36 mouse cellular contexts compared by ENCODE assay signal in the genomic region with DNA sequence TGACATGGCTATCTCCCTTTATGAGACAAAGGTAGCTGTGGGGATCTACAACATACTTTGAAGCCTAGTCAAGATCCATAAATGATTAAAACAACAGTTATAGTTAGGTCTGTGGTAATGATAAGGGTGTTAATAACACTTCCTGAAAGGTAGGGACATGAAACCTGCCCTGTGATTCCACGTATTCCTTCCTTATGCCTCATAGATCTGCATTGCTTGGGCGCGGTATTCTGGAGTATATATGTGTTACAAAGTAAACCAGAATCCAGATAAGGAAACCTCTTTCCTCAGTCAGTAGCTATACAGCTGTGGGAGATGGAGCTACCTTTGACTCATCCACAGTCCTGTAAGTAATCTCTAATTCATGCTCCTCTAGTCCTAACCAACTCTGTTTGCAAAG. TPM values are rescaled to one million over a fixed set of nuclear protein-coding genes. Genes with fewer than 3 reads are reported as not detected.
"Had no signal": no experiment of that assay in that cellular context is flagged by ENCODE, and none has a peak within 500 bp of the region (broad histone marks: within the 10 kb centered on the region; RNA-seq: fewer than 3 reads in every experiment).

No protein-coding gene starts in this region.

- ATAC-seq: liver, embryonic 12.5 days; liver, postnatal 0 days; lung, postnatal 0 days; midbrain, embryonic 13.5 days; midbrain, embryonic 15.5 days; midbrain, embryonic 16.5 days had no signal

- H3K4me1 ChIP-seq: limb, embryonic 10.5 days; limb, embryonic 12.5 days; limb, embryonic 13.5 days; limb, embryonic 15.5 days; liver, embryonic 12.5 days; liver, embryonic 13.5 days; liver, embryonic 15.5 days; lung, embryonic 15.5 days; megakaryocyte, embryonic 14.5 days; midbrain, embryonic 10.5 days; midbrain, embryonic 12.5 days; midbrain, embryonic 13.5 days; midbrain, embryonic 15.5 days had no signal

- H3K27me3 ChIP-seq: limb, embryonic 12.5 days; limb, embryonic 13.5 days; limb, embryonic 15.5 days; liver, embryonic 12.5 days; liver, embryonic 13.5 days; liver, embryonic 15.5 days; lung, embryonic 15.5 days; megakaryocyte, embryonic 14.5 days; midbrain, embryonic 12.5 days; midbrain, embryonic 13.5 days; midbrain, embryonic 15.5 days had no signal

- H3K9ac ChIP-seq: limb, embryonic 12.5 days; limb, embryonic 13.5 days; limb, embryonic 15.5 days; liver, embryonic 12.5 days; liver, embryonic 13.5 days; liver, embryonic 14.5 days; liver, embryonic 15.5 days; liver, postnatal 0 days; lung, embryonic 14.5 days; lung, embryonic 15.5 days; midbrain, embryonic 12.5 days; midbrain, embryonic 13.5 days; midbrain, embryonic 15.5 days had no signal

- DNase-seq: left cerebral cortex, postnatal 4 days; liver; liver, embryonic 13.5 days; liver, postnatal 0 days; lung, adult 18-20 months; lung, adult 2 months; lung, embryonic 14.5 days; lung, postnatal 10 days; lung, postnatal 14 days; lung, postnatal 36 days; lung, postnatal 4 days; midbrain, embryonic 14.5 days had no signal

- H3K4me2 ChIP-seq: limb, embryonic 12.5 days; limb, embryonic 13.5 days; limb, embryonic 15.5 days; liver, embryonic 11.5 days; liver, embryonic 12.5 days; liver, embryonic 13.5 days; liver, embryonic 15.5 days; lung, embryonic 14.5 days; lung, embryonic 15.5 days; midbrain, embryonic 11.5 days; midbrain, embryonic 12.5 days; midbrain, embryonic 13.5 days; midbrain, embryonic 15.5 days had no signal

- H3K9me3 ChIP-seq: limb, embryonic 10.5 days; limb, embryonic 12.5 days; limb, embryonic 13.5 days; limb, embryonic 15.5 days; liver, embryonic 12.5 days; liver, embryonic 13.5 days; liver, embryonic 15.5 days; lung, embryonic 15.5 days; megakaryocyte, embryonic 14.5 days; midbrain, embryonic 10.5 days; midbrain, embryonic 12.5 days; midbrain, embryonic 13.5 days; midbrain, embryonic 15.5 days had no signal

- H3K4me3 ChIP-seq: limb, embryonic 10.5 days; limb, embryonic 12.5 days; limb, embryonic 13.5 days; limb, embryonic 15.5 days; liver, embryonic 12.5 days; liver, embryonic 13.5 days; liver, embryonic 15.5 days; lung, embryonic 15.5 days; megakaryocyte, embryonic 14.5 days; midbrain, embryonic 10.5 days; midbrain, embryonic 12.5 days; midbrain, embryonic 13.5 days; midbrain, embryonic 15.5 days; myocyte had no signal

- H3K27ac ChIP-seq: limb, embryonic 10.5 days; limb, embryonic 12.5 days; limb, embryonic 13.5 days; limb, embryonic 15.5 days; liver, embryonic 12.5 days; liver, embryonic 13.5 days; liver, embryonic 14.5 days; liver, embryonic 15.5 days; lung, embryonic 15.5 days; macrophage; midbrain, embryonic 10.5 days; midbrain, embryonic 12.5 days; midbrain, embryonic 13.5 days; midbrain, embryonic 15.5 days had no signal

- H3K36me3 ChIP-seq: limb, embryonic 10.5 days; limb, embryonic 12.5 days; limb, embryonic 13.5 days; limb, embryonic 15.5 days; liver, embryonic 12.5 days; liver, embryonic 13.5 days; liver, embryonic 15.5 days; lung, embryonic 15.5 days; midbrain, embryonic 10.5 days; midbrain, embryonic 12.5 days; midbrain, embryonic 13.5 days; midbrain, embryonic 15.5 days had no signal

RNA-seq across cellular contexts. Expression of a gene that starts 53.3 kb away (rescaled TPM):
- polyA plus RNA-seq: limb, embryonic 10.5 days; limb, embryonic 11.5 days; limb, embryonic 12.5 days; limb, embryonic 13.5 days; limb, embryonic 15.5 days; liver, adult 2 months; liver, embryonic 11.5 days; liver, embryonic 12.5 days; liver, embryonic 13.5 days; liver, embryonic 14.5 days; liver, embryonic 15.5 days; liver, embryonic 16.5 days; liver, postnatal 0 days; lung, adult 2 months; lung, embryonic 14.5 days; lung, embryonic 15.5 days; lung, embryonic 16.5 days; lung, postnatal 0 days; macrophage; midbrain, embryonic 10.5 days; midbrain, embryonic 11.5 days; midbrain, embryonic 12.5 days; midbrain, embryonic 13.5 days; midbrain, embryonic 14.5 days; midbrain, embryonic 15.5 days; midbrain, embryonic 16.5 days; midbrain, postnatal 0 days; myocyte had no signal
